Mouse (Mus musculus) bone marrow, adult 2 months (tissue): ENCODE data around the gene Arhgap5. TPM values are rescaled to one million over a fixed set of nuclear protein-coding genes. Genes with fewer than 3 reads are reported as not detected.
A peak's percentile ranks its signal among the peaks of the same experiment; 100 is the strongest.

Source experiments
- H3K27ac ChIP-seq: fragments of 200-500 bp; 2 replicates; pipeline ENCODE4 v1.5.1; 2012; ENCODE audit warnings: low read depth, mild to moderate bottlenecking, control low read depth, inconsistent platforms, low read length; ENCODE audit not compliant: control insufficient read depth, poor library complexity, insufficient read depth
- H3K4me1 ChIP-seq: fragments of 200-500 bp; 2 replicates; pipeline ENCODE4 v1.6.1; 2011; ENCODE audit warnings: low read length; ENCODE audit not compliant: control insufficient read depth, insufficient read depth
- H3K4me3 ChIP-seq: fragments of 200-500 bp; replicated peaks from 2 replicates; pipeline ENCODE3; 2011; ENCODE audit warnings: mild to moderate bottlenecking, low read depth, low read length, control low read depth; ENCODE audit not compliant: control insufficient read depth
- CTCF ChIP-seq: fragments of 200-500 bp; IDR thresholded peaks from 2 replicates; pipeline ENCODE4 v1.5.1; 2011; ENCODE audit warnings: low read length, control low read depth; ENCODE audit not compliant: control insufficient read depth, insufficient read depth
- POLR2A ChIP-seq: fragments of 200-500 bp; IDR thresholded peaks from 2 replicates; pipeline ENCODE4 v1.6.1; 2011; ENCODE audit warnings: low read depth, mild to moderate bottlenecking, control low read depth, low read length, borderline replicate concordance; ENCODE audit not compliant: control insufficient read depth
- WGBS: fragments of 180-500 bp; shearing (Covaris S2); methylation state at CpG from one replicate; pipeline ENCODE4 v1.1.7; 2018; 5-methylcytosine and 5-hydroxymethylcytosine counted together
- polyA plus RNA-seq: library from polyadenylated mRNA; stranded (reverse); fragments of >200 nt; gene quantifications from 2 replicates; pipeline ENCODE4 v1.2.4, GENCODE M21; 2011; ENCODE audit warnings: low replicate concordance; ENCODE audit not compliant: missing spikeins, insufficient read depth, insufficient read length

Gene Arhgap5
- polyA plus RNA-seq: 2.4 and 7.8 TPM in 2 replicates

- TF ChIP-seq POLR2A (no peak; the same call in 1 of the 2 replicates), CTCF (no peak)
- under 1% methylated on average over 102 of the region's 119 CpGs for WGBS
- H3K4me1 ChIP-seq: no peaks in the 10 kb centered on the region
- peak within 1 kb of the TSS; percentile 63; the same call in 1 of the 2 replicates for H3K27ac ChIP-seq
- H3K4me3 ChIP-seq: peak within 1 kb of the TSS; percentile 62
Observed at GRCm38 (mm10) chr12:52503456-52504320, at the start of gene Arhgap5. Arhgap5 (plus strand) TSS chr12:52503972.

GRCm38 (mm10) chr12:52464593-52464992 is 39.2 kb upstream of the Arhgap5 start:
- Histone ChIP-seq H3K27ac (no peak overlapping the region), H3K4me1 (no peaks in the 10 kb centered on the region), H3K4me3 (no peak overlapping the region)
- TF ChIP-seq CTCF (no peak), POLR2A (no peak)

- Histone ChIP-seq H3K4me3 (no peak overlapping the region), H3K27ac (no peak overlapping the region), H3K4me1 (no peaks in the 10 kb centered on the region)
- no peak for TF ChIP-seq CTCF
- WGBS: 83% methylated on average over 4 of the region's 4 CpGs
Observed at GRCm38 (mm10) chr12:52471621-52472020, 32.2 kb upstream of the Arhgap5 start.

- Histone ChIP-seq H3K27ac (no peak overlapping the region), H3K4me3 (no peak overlapping the region), H3K4me1 (no peaks in the 10 kb centered on the region)
- WGBS: 41% methylated on average over 18 of the region's 18 CpGs
- no peak for TF ChIP-seq CTCF
- TF ChIP-seq POLR2A: no peak
Observed at GRCm38 (mm10) chr12:52473988-52474968, 29.5 kb upstream of the Arhgap5 start.

- TF ChIP-seq CTCF (no peak), POLR2A (no peak)
- no peak overlapping the region for H3K4me3 ChIP-seq
- WGBS: 84% methylated on average over 6 of the region's 6 CpGs
- H3K4me1 ChIP-seq: no peaks in the 10 kb centered on the region
- no peak overlapping the region for H3K27ac ChIP-seq
Observed at GRCm38 (mm10) chr12:52476036-52476435, 27.7 kb upstream of the Arhgap5 start.

- TF ChIP-seq CTCF (no peak), POLR2A (no peak)
- 88% methylated on average over 8 of the region's 8 CpGs for whole genome bisulfite sequencing
- H3K4me1 ChIP-seq: no peaks in the 10 kb centered on the region; the same call in 1 of the 2 replicates
- H3K4me3 ChIP-seq: no peak overlapping the region
- no peak overlapping the region for H3K27ac ChIP-seq
Observed at GRCm38 (mm10) chr12:52478611-52479010, 25.2 kb upstream of the Arhgap5 start.

- TF ChIP-seq POLR2A: no peak
- TF ChIP-seq CTCF: no peak
- whole genome bisulfite sequencing: 79% methylated on average over 6 of the region's 6 CpGs
- no peaks in the 10 kb centered on the region; the same call in 1 of the 2 replicates for H3K4me1 ChIP-seq
- H3K4me3 ChIP-seq: no peak overlapping the region
- H3K27ac ChIP-seq: no peak overlapping the region
Observed at GRCm38 (mm10) chr12:52479323-52479722, 24.4 kb upstream of the Arhgap5 start.

- Histone ChIP-seq H3K4me3 (no peak overlapping the region), H3K4me1 (no peaks in the 10 kb centered on the region; the same call in 1 of the 2 replicates), H3K27ac (no peak overlapping the region)
- WGBS: 81% methylated on average over 9 of the region's 9 CpGs
- no peak for TF ChIP-seq POLR2A
Observed at GRCm38 (mm10) chr12:52480851-52481250, 22.9 kb upstream of the Arhgap5 start.
